Mouse (Mus musculus): ENCODE data around the gene Ccdc181. TPM values are rescaled to one million over a fixed set of nuclear protein-coding genes. Genes with fewer than 3 reads are reported as not detected.
A peak's percentile ranks its signal among the peaks of the same experiment; 100 is the strongest.

The Ccdc181 gene
- polyA plus RNA-seq, 1 experiment from 2014 or later: 10.8 TPM

GRCm38 (mm10) chr1:164301949-164302348 lies 26.6 kb downstream of the Ccdc181 start:
- Histone ChIP-seq H3K36me3 (ENCODE audit: control insufficient read depth, insufficient read depth) (peaks cover 46% of the 10 kb centered on the region), H3K4me2 (ENCODE audit: low read depth, low read length) (no peak overlapping the region), H3K9ac (ENCODE audit: low read length) (no peak overlapping the region), H3K27ac (ENCODE audit: low read length) (no peak overlapping the region), H3K9me3 (replicated peaks; ENCODE audit: control insufficient read depth, low read length) (no peaks in the 10 kb centered on the region), H3K4me1 (ENCODE audit: control insufficient read depth, insufficient read depth, low read length) (peaks cover 6% of the 10 kb centered on the region), H3K27me3 (ENCODE audit: control insufficient read depth, insufficient read depth, low read length) (no peaks in the 10 kb centered on the region), H3K4me3 (ENCODE audit: low read length) (no peak overlapping the region)
- ATAC-seq (replicated peaks; ENCODE audit: extremely low read depth, insufficient read depth, low FRiP score): no peak
- 83% methylated on average over 4 of the region's 4 CpGs for WGBS

- no peaks in the 10 kb centered on the region for H3K27me3 ChIP-seq (ENCODE audit: control insufficient read depth, insufficient read depth, low read length)
- peaks cover 12% of the 10 kb centered on the region for H3K4me1 ChIP-seq (ENCODE audit: control insufficient read depth, insufficient read depth, low read length)
- ATAC-seq (replicated peaks; ENCODE audit: extremely low read depth, insufficient read depth, low FRiP score): no peak
- H3K9me3 ChIP-seq (replicated peaks; ENCODE audit: control insufficient read depth, low read length): no peaks in the 10 kb centered on the region
- WGBS: 86% methylated on average over 5 of the region's 5 CpGs
- no peak within 1 kb of the TSS for H3K4me2 ChIP-seq (ENCODE audit: low read depth, low read length)
- H3K9ac ChIP-seq (ENCODE audit: low read length): no peak within 1 kb of the TSS
- H3K36me3 ChIP-seq (ENCODE audit: control insufficient read depth, insufficient read depth): peaks cover 32% of the 10 kb centered on the region
- no peak within 1 kb of the TSS for H3K4me3 ChIP-seq (ENCODE audit: low read length)
- H3K27ac ChIP-seq (ENCODE audit: low read length): no peak within 1 kb of the TSS
Observed at GRCm38 (mm10) chr1:164303821-164304220, 28.4 kb downstream of the Ccdc181 start, which contains the start of gene Nme7. Gene Nme7 (plus strand): TSS chr1:164304121.

GRCm38 (mm10) chr1:164307124-164307751 lies 31.9 kb downstream of the Ccdc181 start, which contains the start of gene Blzf1:
Gene Blzf1 (minus strand): TSS chr1:164307489.
- Histone ChIP-seq H3K4me2 (ENCODE audit: low read depth, low read length) (peak within 1 kb of the TSS; percentile 76), H3K27me3 (ENCODE audit: control insufficient read depth, insufficient read depth, low read length) (no peaks in the 10 kb centered on the region), H3K27ac (ENCODE audit: low read length) (peak within 1 kb of the TSS; percentile 66), H3K9me3 (replicated peaks; ENCODE audit: control insufficient read depth, low read length) (no peaks in the 10 kb centered on the region), H3K9ac (ENCODE audit: low read length) (peak within 1 kb of the TSS; percentile 82), H3K36me3 (ENCODE audit: control insufficient read depth, insufficient read depth) (peaks cover 6% of the 10 kb centered on the region), H3K4me1 (ENCODE audit: control insufficient read depth, insufficient read depth, low read length) (peaks cover 12% of the 10 kb centered on the region), H3K4me3 (ENCODE audit: low read length) (peak within 1 kb of the TSS; percentile 81)
- ATAC-seq (replicated peaks; ENCODE audit: extremely low read depth, insufficient read depth, low FRiP score): peak; percentile 98
- WGBS: under 1% methylated on average over 35 of the region's 35 CpGs

- no peak for ATAC-seq (replicated peaks; ENCODE audit: extremely low read depth, insufficient read depth, low FRiP score)
- peak overlapping the region; percentile 60 for H3K9ac ChIP-seq (ENCODE audit: low read length)
- no peaks in the 10 kb centered on the region for H3K27me3 ChIP-seq (ENCODE audit: control insufficient read depth, insufficient read depth, low read length)
- H3K36me3 ChIP-seq (ENCODE audit: control insufficient read depth, insufficient read depth): peaks cover 4% of the 10 kb centered on the region
- no peaks in the 10 kb centered on the region for H3K9me3 ChIP-seq (replicated peaks; ENCODE audit: control insufficient read depth, low read length)
- H3K27ac ChIP-seq (ENCODE audit: low read length): no peak overlapping the region
- 11% methylated on average over 10 of the region's 10 CpGs for WGBS
- H3K4me3 ChIP-seq (ENCODE audit: low read length): peak overlapping the region; percentile 81
- peaks cover 12% of the 10 kb centered on the region for H3K4me1 ChIP-seq (ENCODE audit: control insufficient read depth, insufficient read depth, low read length)
- H3K4me2 ChIP-seq (ENCODE audit: low read depth, low read length): peak overlapping the region; percentile 76
Observed at GRCm38 (mm10) chr1:164307922-164308321, 32.5 kb downstream of the Ccdc181 start.

GRCm38 (mm10) chr1:164314085-164314484 lies 38.7 kb downstream of the Ccdc181 start:
- Histone ChIP-seq H3K4me1 (ENCODE audit: control insufficient read depth, insufficient read depth, low read length) (peaks cover 4% of the 10 kb centered on the region; the same call in 1 of the 2 replicates), H3K9ac (ENCODE audit: low read length) (no peak overlapping the region), H3K27me3 (ENCODE audit: control insufficient read depth, insufficient read depth, low read length) (no peaks in the 10 kb centered on the region), H3K4me3 (ENCODE audit: low read length) (no peak overlapping the region), H3K27ac (ENCODE audit: low read length) (no peak overlapping the region), H3K4me2 (ENCODE audit: low read depth, low read length) (no peak overlapping the region), H3K36me3 (ENCODE audit: control insufficient read depth, insufficient read depth) (no peaks in the 10 kb centered on the region; the same call in none of the 2 replicates), H3K9me3 (replicated peaks; ENCODE audit: control insufficient read depth, low read length) (no peaks in the 10 kb centered on the region)
- ATAC-seq (replicated peaks; ENCODE audit: extremely low read depth, insufficient read depth, low FRiP score): no peak
- WGBS: 91% methylated on average over 5 of the region's 5 CpGs

GRCm38 (mm10) chr1:164315266-164315665 lies 39.9 kb downstream of the Ccdc181 start:
- Histone ChIP-seq H3K36me3 (ENCODE audit: control insufficient read depth, insufficient read depth) (no peaks in the 10 kb centered on the region; the same call in none of the 2 replicates), H3K9me3 (replicated peaks; ENCODE audit: control insufficient read depth, low read length) (no peaks in the 10 kb centered on the region), H3K4me3 (ENCODE audit: low read length) (no peak overlapping the region), H3K27me3 (ENCODE audit: control insufficient read depth, insufficient read depth, low read length) (no peaks in the 10 kb centered on the region), H3K9ac (ENCODE audit: low read length) (no peak overlapping the region), H3K27ac (ENCODE audit: low read length) (no peak overlapping the region), H3K4me2 (ENCODE audit: low read depth, low read length) (no peak overlapping the region), H3K4me1 (ENCODE audit: control insufficient read depth, insufficient read depth, low read length) (peaks cover 10% of the 10 kb centered on the region; the same call in 1 of the 2 replicates)
- no peak for ATAC-seq (replicated peaks; ENCODE audit: extremely low read depth, insufficient read depth, low FRiP score)
- WGBS: 72% methylated on average over 8 of the region's 8 CpGs

GRCm38 (mm10) chr1:164316697-164317096 lies 41.3 kb downstream of the Ccdc181 start:
- peaks cover 17% of the 10 kb centered on the region for H3K4me1 ChIP-seq (ENCODE audit: control insufficient read depth, insufficient read depth, low read length)
- H3K9me3 ChIP-seq (replicated peaks; ENCODE audit: control insufficient read depth, low read length): no peaks in the 10 kb centered on the region
- no peaks in the 10 kb centered on the region; the same call in none of the 2 replicates for H3K36me3 ChIP-seq (ENCODE audit: control insufficient read depth, insufficient read depth)
- no peak overlapping the region for H3K4me2 ChIP-seq (ENCODE audit: low read depth, low read length)
- no peak overlapping the region for H3K27ac ChIP-seq (ENCODE audit: low read length)
- 27% methylated on average over 3 of the region's 3 CpGs for WGBS
- ATAC-seq (replicated peaks; ENCODE audit: extremely low read depth, insufficient read depth, low FRiP score): no peak
- H3K9ac ChIP-seq (ENCODE audit: low read length): no peak overlapping the region
- H3K27me3 ChIP-seq (ENCODE audit: control insufficient read depth, insufficient read depth, low read length): no peaks in the 10 kb centered on the region
- H3K4me3 ChIP-seq (ENCODE audit: low read length): no peak overlapping the region

- WGBS: 49% methylated on average over 9 of the region's 9 CpGs
- Histone ChIP-seq H3K27ac (ENCODE audit: low read length) (no peak overlapping the region), H3K4me2 (ENCODE audit: low read depth, low read length) (no peak overlapping the region)
Observed at GRCm38 (mm10) chr1:164317261-164317660, 41.9 kb downstream of the Ccdc181 start.

GRCm38 (mm10) chr1:164318474-164318873 lies 43.1 kb downstream of the Ccdc181 start:
- no peak overlapping the region for H3K4me3 ChIP-seq (ENCODE audit: low read length)
- H3K9ac ChIP-seq (ENCODE audit: low read length): no peak overlapping the region
- H3K4me2 ChIP-seq (ENCODE audit: low read depth, low read length): no peak overlapping the region
- no peaks in the 10 kb centered on the region for H3K27me3 ChIP-seq (ENCODE audit: control insufficient read depth, insufficient read depth, low read length)
- H3K36me3 ChIP-seq (ENCODE audit: control insufficient read depth, insufficient read depth): no peaks in the 10 kb centered on the region; the same call in 1 of the 2 replicates
- 89% methylated on average over 5 of the region's 5 CpGs for WGBS
- no peak overlapping the region for H3K27ac ChIP-seq (ENCODE audit: low read length)
- no peaks in the 10 kb centered on the region for H3K9me3 ChIP-seq (replicated peaks; ENCODE audit: control insufficient read depth, low read length)
- ATAC-seq (replicated peaks; ENCODE audit: extremely low read depth, insufficient read depth, low FRiP score): no peak
- peaks cover 17% of the 10 kb centered on the region for H3K4me1 ChIP-seq (ENCODE audit: control insufficient read depth, insufficient read depth, low read length)

More at GRCm38 (mm10) chr1:164317261-164317660, 41.9 kb downstream of the Ccdc181 start:
- Histone ChIP-seq H3K4me3 (ENCODE audit: low read length) (no peak overlapping the region), H3K36me3 (ENCODE audit: control insufficient read depth, insufficient read depth) (no peaks in the 10 kb centered on the region; the same call in none of the 2 replicates), H3K4me1 (ENCODE audit: control insufficient read depth, insufficient read depth, low read length) (peaks cover 17% of the 10 kb centered on the region), H3K9me3 (replicated peaks; ENCODE audit: control insufficient read depth, low read length) (no peaks in the 10 kb centered on the region), H3K27me3 (ENCODE audit: control insufficient read depth, insufficient read depth, low read length) (no peaks in the 10 kb centered on the region), H3K9ac (ENCODE audit: low read length) (no peak overlapping the region)
- no peak for ATAC-seq (replicated peaks; ENCODE audit: extremely low read depth, insufficient read depth, low FRiP score)

All from heart, embryonic 16.5 days (tissue).